Mouse (Mus musculus) limb, embryonic 15.5 days (tissue): ENCODE measurements around the gene Arid1b. TPM values are rescaled to one million over a fixed set of nuclear protein-coding genes. Genes with fewer than 3 reads are reported as not detected.

Source experiments
- ATAC-seq: fragments of 200-750 bp; cut with Nextera tagmentation; 2 replicates; pipeline ENCODE4 v1.8.0; 2017; ENCODE audit warnings: low read depth, moderate TSS enrichment; ENCODE audit not compliant: insufficient number of reproducible peaks, low FRiP score, low TSS enrichment
- H3K27ac ChIP-seq: fragments of 300-500 bp; sonication (generic); 2 replicates; pipeline ENCODE4 v1.5.1; 2015; ENCODE audit warnings: moderate library complexity, mild to moderate bottlenecking, inconsistent platforms
- H3K27me3 ChIP-seq: fragments of 300-500 bp; sonication (generic); 2 replicates; pipeline ENCODE4 v1.6.1; 2015; ENCODE audit warnings: inconsistent platforms
- H3K36me3 ChIP-seq: fragments of 300-500 bp; sonication (generic); 2 replicates; pipeline ENCODE4 v1.6.1; 2015; ENCODE audit warnings: inconsistent platforms
- H3K4me1 ChIP-seq: fragments of 300-500 bp; sonication (generic); 2 replicates; pipeline ENCODE4 v1.6.1; 2015; ENCODE audit warnings: inconsistent platforms
- H3K4me2 ChIP-seq: fragments of 300-500 bp; sonication (generic); 2 replicates; pipeline ENCODE4 v1.6.1; 2015; ENCODE audit warnings: mild to moderate bottlenecking, inconsistent platforms
- H3K4me3 ChIP-seq: fragments of 300-500 bp; sonication (generic); 2 replicates; pipeline ENCODE4 v1.5.1; 2015; ENCODE audit warnings: mild to moderate bottlenecking, inconsistent platforms
- H3K9ac ChIP-seq: fragments of 300-500 bp; sonication (generic); 2 replicates; pipeline ENCODE4 v1.6.1; 2015; ENCODE audit warnings: inconsistent platforms
- H3K9me3 ChIP-seq: fragments of 300-500 bp; sonication (generic); 2 replicates; pipeline ENCODE4 v1.6.1; 2016; ENCODE audit warnings: inconsistent platforms
- whole genome bisulfite sequencing: fragments of 180-500 bp; shearing (Covaris S2); methylation state at CpG from one replicate; pipeline ENCODE4 v1.1.7; 2015; 5-methylcytosine and 5-hydroxymethylcytosine counted together
- polyA plus RNA-seq: library from polyadenylated mRNA; unstranded; fragments of >200 nt; fragmentation: Nextera tagmentation; extraction: Ambion mirVana; gene quantifications from 2 replicates; pipeline ENCODE4 v1.2.1, GENCODE M21; 2015

Gene Arid1b
- polyA plus RNA-seq, 1 experiment from 2014 or later: 11.4 TPM

DNA sequence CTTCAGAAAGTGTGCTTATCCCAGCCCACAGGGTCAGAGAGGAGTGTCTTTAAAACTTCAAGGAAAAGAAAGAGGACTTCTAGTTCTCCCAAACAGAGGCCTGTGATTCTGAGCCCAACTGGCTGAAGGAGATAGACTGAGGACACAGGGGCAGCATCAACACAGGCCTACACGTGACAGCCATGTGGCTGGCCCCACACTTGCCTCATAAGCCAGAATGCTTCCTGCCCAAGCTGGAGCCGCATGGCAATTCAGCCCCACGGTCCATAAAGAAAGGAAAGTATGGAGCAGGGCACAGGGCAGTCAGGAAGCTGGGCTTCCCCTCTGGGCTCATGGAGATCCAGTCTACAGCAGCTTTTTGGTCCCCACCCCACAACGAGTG is 293.1 kb downstream of the Arid1b start:
- 42% methylated on average over 4 of the region's 4 CpGs for WGBS

GRCm38 (mm10) chr17:5287641-5288040 is 293.5 kb downstream of the Arid1b start:
- no peaks in the 10 kb centered on the region for H3K27me3 ChIP-seq
- H3K9ac ChIP-seq: no peak overlapping the region
- no peak overlapping the region for H3K4me3 ChIP-seq
- ATAC-seq: no peak
- H3K9me3 ChIP-seq: no peaks in the 10 kb centered on the region
- H3K27ac ChIP-seq: no peak overlapping the region
- H3K4me1 ChIP-seq: peaks cover 27% of the 10 kb centered on the region
- no peak overlapping the region for H3K4me2 ChIP-seq
- 70% methylated on average over 9 of the region's 9 CpGs for WGBS
- H3K36me3 ChIP-seq: peaks cover 17% of the 10 kb centered on the region

More for the DNA sequence above, 293.1 kb downstream of the Arid1b start:
- no peaks in the 10 kb centered on the region for H3K27me3 ChIP-seq
- peaks cover 27% of the 10 kb centered on the region for H3K4me1 ChIP-seq
- H3K27ac ChIP-seq: no peak overlapping the region
- no peak overlapping the region for H3K4me2 ChIP-seq
- no peak overlapping the region for H3K9ac ChIP-seq
- H3K9me3 ChIP-seq: no peaks in the 10 kb centered on the region
- H3K36me3 ChIP-seq: peaks cover 17% of the 10 kb centered on the region
- no peak for ATAC-seq
- H3K4me3 ChIP-seq: no peak overlapping the region

DNA sequence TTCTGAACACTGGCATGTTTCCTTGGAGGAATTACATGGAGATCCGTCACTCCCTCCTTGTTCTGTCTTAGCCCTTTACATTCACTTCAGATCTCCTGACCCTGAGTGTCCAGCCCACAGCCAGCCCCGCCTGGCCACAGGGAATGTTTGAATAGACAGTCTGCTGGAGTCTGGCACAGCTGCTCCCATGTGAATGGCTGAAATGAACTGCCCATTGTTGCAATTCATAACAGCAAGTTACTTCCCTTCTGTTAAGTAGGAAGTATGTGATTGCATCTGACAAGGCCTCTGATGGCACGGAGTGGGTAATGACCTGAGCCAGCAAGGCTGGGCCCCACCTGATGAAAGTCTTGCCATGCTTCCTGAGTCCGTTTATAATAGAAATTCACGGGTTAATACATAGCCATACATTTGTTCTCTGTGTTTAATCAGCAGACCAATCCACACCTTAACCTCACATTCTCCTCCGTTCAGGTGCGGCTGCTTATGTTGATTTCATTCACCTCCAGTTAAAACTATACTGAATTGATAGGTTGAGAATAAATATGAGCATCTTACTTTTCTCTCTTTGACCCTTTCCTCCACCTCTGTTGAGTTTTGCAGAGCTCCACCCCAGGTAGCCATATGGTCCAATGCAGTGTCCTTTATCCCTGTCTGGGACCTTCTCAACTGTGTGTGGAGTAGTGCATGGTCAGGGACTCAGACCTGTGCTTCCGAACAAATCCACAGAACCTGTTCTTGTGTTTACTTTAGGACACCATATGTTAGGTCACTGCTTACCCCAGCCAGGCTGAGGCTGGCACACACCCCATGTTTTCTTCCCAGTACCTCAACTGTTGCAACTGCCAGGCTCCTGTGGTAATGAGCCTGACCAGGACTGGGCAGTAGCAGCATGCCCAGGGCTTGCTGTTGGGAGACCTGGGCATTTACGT is 299.8 kb downstream of the Arid1b start:
- Histone ChIP-seq H3K36me3 (peaks cover 21% of the 10 kb centered on the region), H3K4me1 (peaks cover 10% of the 10 kb centered on the region), H3K9me3 (no peaks in the 10 kb centered on the region), H3K9ac (no peak overlapping the region), H3K27ac (no peak overlapping the region), H3K4me2 (no peak overlapping the region), H3K4me3 (no peak overlapping the region), H3K27me3 (no peaks in the 10 kb centered on the region)
- ATAC-seq: no peak
- 84% methylated on average over 9 of the region's 9 CpGs for WGBS

- Histone ChIP-seq H3K4me1 (peaks cover 17% of the 10 kb centered on the region), H3K9me3 (no peaks in the 10 kb centered on the region), H3K36me3 (peaks cover 21% of the 10 kb centered on the region), H3K9ac (no peak overlapping the region), H3K4me3 (no peak overlapping the region), H3K4me2 (no peak overlapping the region), H3K27me3 (no peaks in the 10 kb centered on the region), H3K27ac (no peak overlapping the region; the same call in 1 of the 2 replicates)
- no peak for ATAC-seq
- 73% methylated on average over 19 of the region's 19 CpGs for WGBS
Measured at GRCm38 (mm10) chr17:5295086-5295947, 301.2 kb downstream of the Arid1b start.

DNA sequence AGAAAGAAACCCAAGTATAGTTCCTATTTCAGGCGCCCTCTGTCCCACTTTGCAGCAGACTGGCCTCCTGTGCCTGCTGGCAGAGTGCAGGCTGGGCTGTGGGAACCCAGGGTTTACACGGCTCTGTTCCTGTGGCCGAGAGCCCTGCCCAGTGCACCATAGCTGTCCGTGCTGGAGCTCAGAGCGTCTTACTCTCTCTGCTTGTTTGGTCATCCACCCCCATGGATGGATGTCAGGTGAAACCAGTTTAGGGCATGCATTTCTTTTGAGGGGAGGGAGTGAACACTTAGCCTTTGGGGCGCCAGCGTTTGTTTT is 301.8 kb downstream of the Arid1b start:
- H3K27me3 ChIP-seq: no peaks in the 10 kb centered on the region
- peaks cover 17% of the 10 kb centered on the region for H3K4me1 ChIP-seq
- no peak overlapping the region for H3K4me2 ChIP-seq
- H3K9ac ChIP-seq: no peak overlapping the region
- no peak for ATAC-seq
- peaks cover 18% of the 10 kb centered on the region for H3K36me3 ChIP-seq
- no peaks in the 10 kb centered on the region for H3K9me3 ChIP-seq
- no peak overlapping the region for H3K27ac ChIP-seq
- 83% methylated on average over 7 of the region's 7 CpGs for WGBS
- no peak overlapping the region for H3K4me3 ChIP-seq

- Histone ChIP-seq H3K4me2 (no peak overlapping the region), H3K4me1 (peaks cover 17% of the 10 kb centered on the region), H3K36me3 (peaks cover 10% of the 10 kb centered on the region), H3K4me3 (no peak overlapping the region), H3K27me3 (no peaks in the 10 kb centered on the region), H3K9ac (no peak overlapping the region), H3K9me3 (no peaks in the 10 kb centered on the region), H3K27ac (no peak overlapping the region)
- WGBS: 88% methylated on average over 4 of the region's 4 CpGs
- ATAC-seq: no peak
Measured at GRCm38 (mm10) chr17:5297491-5297890, 303.4 kb downstream of the Arid1b start.

DNA sequence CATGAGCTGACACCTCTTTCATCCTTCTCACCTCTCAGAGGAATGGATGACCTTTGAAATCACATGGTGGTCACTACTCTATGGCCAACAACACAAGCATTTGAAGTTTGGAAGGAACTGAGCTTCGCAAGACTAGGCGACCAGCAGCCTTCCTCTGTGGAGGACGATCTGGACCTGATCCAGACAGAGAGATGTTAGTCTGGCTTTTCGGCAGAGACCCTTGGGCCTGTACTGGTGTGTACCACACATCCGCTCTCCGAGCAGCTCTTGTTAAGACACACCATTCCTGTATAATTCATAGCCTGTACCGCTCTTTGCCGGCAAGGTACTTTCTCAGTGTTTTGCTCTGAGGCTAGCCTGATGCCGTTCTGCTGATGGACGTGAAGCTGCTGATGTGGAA is 303.9 kb downstream of the Arid1b start:
- Histone ChIP-seq H3K27me3 (no peaks in the 10 kb centered on the region), H3K9me3 (no peaks in the 10 kb centered on the region), H3K4me1 (peaks cover 17% of the 10 kb centered on the region), H3K9ac (no peak overlapping the region), H3K4me3 (no peak overlapping the region), H3K36me3 (peaks cover 10% of the 10 kb centered on the region), H3K27ac (no peak overlapping the region), H3K4me2 (no peak overlapping the region)
- 88% methylated on average over 10 of the region's 10 CpGs for WGBS
- ATAC-seq: no peak

GRCm38 (mm10) chr17:5298891-5299559 is 304.9 kb downstream of the Arid1b start:
- 0 out of 2 replicates have a peak, but pooled peaks have one; percentile 40 for ATAC-seq
- Histone ChIP-seq H3K4me2 (no peak overlapping the region), H3K4me3 (no peak overlapping the region), H3K27ac (no peak overlapping the region), H3K4me1 (peaks cover 17% of the 10 kb centered on the region), H3K9me3 (no peaks in the 10 kb centered on the region), H3K27me3 (no peaks in the 10 kb centered on the region), H3K36me3 (peaks cover 9% of the 10 kb centered on the region), H3K9ac (no peak overlapping the region)
- 73% methylated on average over 5 of the region's 5 CpGs for WGBS

DNA sequence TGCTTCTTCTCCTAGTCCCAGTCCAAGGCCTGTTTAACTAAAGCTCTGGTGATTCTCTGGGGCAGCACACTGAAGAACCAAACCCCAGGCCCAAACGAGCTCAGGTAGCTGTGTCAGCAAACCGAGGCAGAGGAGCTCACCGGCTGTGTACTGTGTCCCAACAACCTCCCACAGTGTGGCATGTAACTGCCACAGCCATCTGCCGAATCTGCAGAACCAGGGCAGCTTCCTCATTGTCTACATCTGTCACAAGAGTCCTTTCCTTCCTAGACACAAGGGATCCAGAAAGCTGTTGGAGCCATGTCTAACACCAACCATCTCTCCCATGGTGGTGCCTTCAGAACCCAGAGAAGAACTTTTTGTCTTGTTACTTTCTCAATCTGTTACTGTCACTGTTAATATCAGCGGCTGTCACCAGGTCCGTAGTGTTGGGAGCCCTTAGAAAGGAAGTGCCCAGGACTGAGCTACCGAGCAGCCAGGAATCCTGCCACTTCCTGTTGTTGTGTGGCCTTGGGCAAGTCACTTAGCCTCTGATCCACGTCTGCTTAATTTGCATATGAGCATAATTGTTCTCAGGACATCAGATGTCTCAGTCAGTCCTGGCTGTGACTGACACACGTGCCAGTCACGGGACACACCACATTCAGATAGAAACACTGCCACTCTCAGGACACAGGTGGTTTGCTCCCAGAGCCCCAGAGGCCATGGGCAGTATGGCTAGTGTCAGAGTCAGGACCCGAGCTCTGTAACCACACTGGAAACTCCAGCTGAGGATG is 309.0 kb downstream of the Arid1b start:
- ATAC-seq: no peak
- Histone ChIP-seq H3K4me1 (peaks cover 10% of the 10 kb centered on the region), H3K27ac (no peak overlapping the region), H3K4me3 (no peak overlapping the region), H3K36me3 (peaks cover 23% of the 10 kb centered on the region), H3K9ac (no peak overlapping the region), H3K4me2 (no peak overlapping the region), H3K27me3 (no peaks in the 10 kb centered on the region), H3K9me3 (no peaks in the 10 kb centered on the region)
- 68% methylated on average over 11 of the region's 11 CpGs for WGBS

- Histone ChIP-seq H3K9ac (no peak overlapping the region), H3K9me3 (no peaks in the 10 kb centered on the region), H3K27me3 (no peaks in the 10 kb centered on the region), H3K36me3 (peaks cover 23% of the 10 kb centered on the region), H3K4me1 (peaks cover 13% of the 10 kb centered on the region), H3K27ac (no peak overlapping the region), H3K4me3 (no peak overlapping the region), H3K4me2 (no peak overlapping the region)
- WGBS: 77% methylated on average over 10 of the region's 10 CpGs
- no peak for ATAC-seq
Measured at GRCm38 (mm10) chr17:5305783-5306477, 311.8 kb downstream of the Arid1b start.

- Histone ChIP-seq H3K4me3 (no peak overlapping the region), H3K36me3 (peaks cover 37% of the 10 kb centered on the region), H3K4me2 (no peak overlapping the region), H3K9ac (no peak overlapping the region), H3K9me3 (no peaks in the 10 kb centered on the region), H3K27ac (no peak overlapping the region), H3K4me1 (peaks cover 13% of the 10 kb centered on the region), H3K27me3 (no peaks in the 10 kb centered on the region)
- ATAC-seq: no peak
- WGBS: 25% methylated on average over 5 of the region's 5 CpGs
Measured at GRCm38 (mm10) chr17:5309930-5310329, 315.8 kb downstream of the Arid1b start.
